Mouse (Mus musculus): ENCODE results near the gene Cdyl. TPM values are rescaled to one million over a fixed set of nuclear protein-coding genes. Genes with fewer than 3 reads are reported as not detected.
A peak's percentile ranks its signal among the peaks of the same experiment; 100 is the strongest.

Cdyl gene
- polyA plus RNA-seq, 2 experiments: 20.1 to 22.7 TPM

DNA sequence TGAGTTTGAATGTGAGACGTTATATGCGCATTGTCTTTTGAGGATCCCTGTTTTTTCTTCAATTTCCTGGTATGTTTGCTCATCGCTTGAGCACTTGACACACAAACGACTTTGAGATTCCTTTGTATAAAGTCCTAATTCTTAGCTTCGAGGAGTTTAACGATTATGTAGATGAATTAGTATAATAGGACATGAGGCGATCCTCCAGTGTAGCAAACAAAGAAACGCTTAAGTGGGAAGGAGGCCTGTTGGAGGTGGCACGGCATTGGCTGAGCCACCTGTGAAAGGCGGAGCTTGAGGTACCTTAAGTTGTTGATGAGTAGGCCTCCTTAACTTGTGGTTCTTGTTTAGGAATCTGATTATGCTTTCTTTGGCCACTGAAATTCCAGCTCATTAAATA, 79.8 kb downstream of the Cdyl start:
- peaks cover 11% of the 10 kb centered on the region for H3K4me1 ChIP-seq (ENCODE audit: control insufficient read depth, insufficient read depth, low read length)
- no peaks in the 10 kb centered on the region; the same call in 1 of the 2 replicates for H3K9me3 ChIP-seq (ENCODE audit: control insufficient read depth, low read length)
- TF ChIP-seq POLR2A (IDR thresholded peaks at IDR 0.05; ENCODE audit: borderline replicate concordance, extremely low read depth, insufficient read depth, insufficient read length): no peak
- WGBS: 28% methylated on average over 10 of the region's 10 CpGs
- ATAC-seq (ENCODE audit: low FRiP score, low read depth) (no peak), DNase-seq (ENCODE audit: low spot score) (no peak)
- H3K27ac ChIP-seq (replicated peaks; ENCODE audit: low read depth, low read length): no peak overlapping the region
- H3K36me3 ChIP-seq (ENCODE audit: control insufficient read depth, insufficient read depth, low read length): no peaks in the 10 kb centered on the region
- no peaks in the 10 kb centered on the region for H3K27me3 ChIP-seq (ENCODE audit: control insufficient read depth, insufficient read depth, low read length)
- H3K4me3 ChIP-seq (replicated peaks; ENCODE audit: low read length): no peak overlapping the region
- no peak overlapping the region for H3K9ac ChIP-seq (ENCODE audit: low read depth, low read length, severe bottlenecking)
- H3K4me2 ChIP-seq (replicated peaks; ENCODE audit: low read depth, low read length, severe bottlenecking): no peak overlapping the region

DNA sequence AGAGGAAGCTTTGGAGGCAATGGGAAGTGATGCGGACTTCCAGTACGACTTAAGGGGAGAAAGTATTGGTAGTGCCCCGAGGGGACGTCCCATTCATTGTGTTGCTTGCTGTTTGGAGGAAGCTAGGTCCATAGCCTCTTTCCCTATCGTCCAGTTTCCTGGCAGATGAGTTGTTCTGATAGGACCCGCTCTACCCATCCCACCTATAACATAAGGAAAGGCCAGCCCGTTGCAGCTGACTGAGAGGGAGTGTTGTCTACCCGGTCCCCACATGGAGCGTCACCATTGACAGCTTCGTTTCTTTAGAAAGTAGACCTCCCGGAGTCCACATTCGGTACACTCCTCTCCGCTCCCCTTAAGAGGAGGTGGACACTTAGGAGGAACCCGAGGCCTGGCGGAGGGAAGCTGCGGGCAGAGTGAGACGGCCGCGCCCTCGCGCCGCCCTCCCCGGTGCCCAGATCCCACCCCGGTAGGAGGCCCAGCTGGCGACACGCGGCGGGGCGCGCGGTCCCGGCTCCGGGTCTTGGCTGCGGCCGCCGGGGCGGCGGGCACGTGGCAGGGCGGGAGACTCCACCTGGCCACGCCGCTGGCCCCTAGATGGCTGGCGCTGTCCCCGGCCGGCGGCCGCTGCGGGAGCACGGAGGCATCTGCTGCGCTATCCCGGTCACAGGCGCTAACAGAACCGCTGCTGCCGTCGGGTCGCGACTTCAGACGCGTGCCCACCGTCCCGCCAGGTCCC, 80.8 kb downstream of the Cdyl start:
- Histone ChIP-seq H3K27me3 (ENCODE audit: control insufficient read depth, insufficient read depth, low read length) (no peaks in the 10 kb centered on the region), H3K9me3 (ENCODE audit: control insufficient read depth, low read length) (no peaks in the 10 kb centered on the region), H3K27ac (replicated peaks; ENCODE audit: low read depth, low read length) (peak overlapping the region; percentile 65), H3K4me2 (replicated peaks; ENCODE audit: low read depth, low read length, severe bottlenecking) (peak overlapping the region; percentile 49), H3K4me1 (ENCODE audit: control insufficient read depth, insufficient read depth, low read length) (peaks cover 11% of the 10 kb centered on the region), H3K9ac (ENCODE audit: low read depth, low read length, severe bottlenecking) (peak overlapping the region; percentile 53), H3K36me3 (ENCODE audit: control insufficient read depth, insufficient read depth, low read length) (no peaks in the 10 kb centered on the region), H3K4me3 (replicated peaks; ENCODE audit: low read length) (peak overlapping the region; percentile 94)
- TF ChIP-seq POLR2A (IDR thresholded peaks at IDR 0.05; ENCODE audit: borderline replicate concordance, extremely low read depth, insufficient read depth, insufficient read length): 0 out of 2 replicates have a peak, but pooled peaks have one; percentile 16
- peak; percentile 15 for DNase-seq (ENCODE audit: low spot score)
- 3% methylated on average over 28 of the region's 61 CpGs for WGBS
- peak; percentile 73 for ATAC-seq (ENCODE audit: low FRiP score, low read depth)

DNA sequence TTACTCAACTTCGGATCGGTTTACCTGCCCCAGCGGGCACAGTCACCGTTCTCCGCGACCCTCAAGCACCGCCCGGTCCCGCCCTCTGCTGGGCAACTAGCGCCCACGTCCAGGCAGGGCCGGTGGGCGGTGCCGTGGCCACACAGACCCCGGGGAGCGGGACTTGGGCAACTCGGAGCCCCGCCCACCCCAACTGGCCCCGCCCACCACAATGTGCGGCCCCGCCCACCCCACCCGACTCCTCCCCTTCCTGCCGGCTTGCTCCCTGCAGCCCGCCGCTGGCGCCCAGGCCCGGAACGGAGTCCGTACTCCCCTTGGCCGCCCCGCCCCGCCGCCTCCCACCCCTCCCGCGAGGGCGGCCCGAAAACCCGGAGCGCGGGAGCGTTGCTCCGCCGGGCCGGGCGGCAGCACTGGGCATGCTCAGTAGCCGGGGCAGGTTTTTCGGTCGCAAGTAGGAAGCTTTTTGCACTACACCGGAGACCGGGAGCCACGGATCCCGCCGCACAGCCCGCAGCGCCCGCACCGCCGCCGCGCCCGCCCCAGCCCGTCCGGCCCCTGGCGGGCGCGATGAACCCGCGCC, 81.5 kb downstream of the Cdyl start:
- Histone ChIP-seq H3K27me3 (ENCODE audit: control insufficient read depth, insufficient read depth, low read length) (no peaks in the 10 kb centered on the region), H3K4me3 (replicated peaks; ENCODE audit: low read length) (peak overlapping the region; percentile 94), H3K36me3 (ENCODE audit: control insufficient read depth, insufficient read depth, low read length) (no peaks in the 10 kb centered on the region), H3K9ac (ENCODE audit: low read depth, low read length, severe bottlenecking) (peak overlapping the region; percentile 95), H3K9me3 (ENCODE audit: control insufficient read depth, low read length) (0 out of 2 replicates have a peak, but pooled peaks cover 5% of the 10 kb centered on the region), H3K4me1 (ENCODE audit: control insufficient read depth, insufficient read depth, low read length) (peaks cover 11% of the 10 kb centered on the region), H3K27ac (replicated peaks; ENCODE audit: low read depth, low read length) (peak overlapping the region; percentile 94), H3K4me2 (replicated peaks; ENCODE audit: low read depth, low read length, severe bottlenecking) (peak overlapping the region; percentile 49)
- peak; percentile 93 for ATAC-seq (ENCODE audit: low FRiP score, low read depth)
- DNase-seq (ENCODE audit: low spot score): peak; percentile 88
- WGBS: under 1% methylated on average over 45 of the region's 68 CpGs
- TF ChIP-seq POLR2A (IDR thresholded peaks at IDR 0.05; ENCODE audit: borderline replicate concordance, extremely low read depth, insufficient read depth, insufficient read length): no peak

DNA sequence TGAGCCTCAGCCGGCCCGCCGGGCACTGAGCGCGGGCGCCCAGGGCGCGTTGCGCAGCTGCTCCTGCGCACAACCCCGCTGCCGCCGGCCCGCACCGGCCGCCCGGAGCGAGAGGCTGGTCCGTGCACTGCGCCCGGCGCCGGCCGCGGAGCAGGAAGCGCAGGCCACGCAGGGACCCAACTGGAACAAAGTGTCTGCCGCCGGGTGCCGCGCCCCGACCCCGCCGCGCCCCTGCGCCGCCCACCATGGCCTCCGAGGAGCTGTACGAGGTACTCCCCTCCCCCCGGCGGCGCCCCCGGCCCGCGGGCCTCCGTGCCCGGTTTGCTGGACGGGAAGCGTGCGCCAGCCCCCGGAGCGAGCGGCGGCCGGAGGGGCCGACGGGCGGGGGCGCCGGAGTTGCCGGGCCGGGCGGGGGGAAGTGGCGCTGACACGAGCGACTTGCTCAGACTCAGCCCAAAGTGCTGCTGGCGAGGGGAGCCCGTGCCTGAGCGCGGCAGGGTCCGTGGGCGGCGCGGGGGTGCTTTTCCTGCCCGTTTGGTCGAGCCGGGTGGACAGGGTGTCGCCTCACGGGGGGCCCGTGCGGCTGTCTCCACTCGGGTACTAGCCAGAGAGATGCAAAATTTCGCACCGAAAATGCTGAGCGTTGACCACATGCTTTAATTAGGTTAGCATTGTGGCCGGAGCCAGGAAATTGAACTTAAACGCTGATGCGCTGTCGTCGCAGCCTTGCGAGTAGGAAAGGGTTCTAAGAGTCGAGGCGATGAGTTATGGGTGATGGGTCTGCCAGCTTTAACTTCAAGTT, 82.2 kb downstream of the Cdyl start:
- Histone ChIP-seq H3K9ac (ENCODE audit: low read depth, low read length, severe bottlenecking) (peak overlapping the region; percentile 95), H3K9me3 (ENCODE audit: control insufficient read depth, low read length) (peaks cover 11% of the 10 kb centered on the region), H3K27me3 (ENCODE audit: control insufficient read depth, insufficient read depth, low read length) (no peaks in the 10 kb centered on the region), H3K4me1 (ENCODE audit: control insufficient read depth, insufficient read depth, low read length) (peaks cover 11% of the 10 kb centered on the region), H3K4me3 (replicated peaks; ENCODE audit: low read length) (peak overlapping the region; percentile 94), H3K27ac (replicated peaks; ENCODE audit: low read depth, low read length) (peak overlapping the region; percentile 94), H3K4me2 (replicated peaks; ENCODE audit: low read depth, low read length, severe bottlenecking) (peak overlapping the region; percentile 49), H3K36me3 (ENCODE audit: control insufficient read depth, insufficient read depth, low read length) (no peaks in the 10 kb centered on the region)
- ATAC-seq (ENCODE audit: low FRiP score, low read depth) (peak; percentile 62), DNase-seq (ENCODE audit: low spot score) (peak; percentile 17)
- TF ChIP-seq POLR2A (IDR thresholded peaks at IDR 0.05; ENCODE audit: borderline replicate concordance, extremely low read depth, insufficient read depth, insufficient read length): no peak
- under 1% methylated on average over 42 of the region's 93 CpGs for WGBS

DNA sequence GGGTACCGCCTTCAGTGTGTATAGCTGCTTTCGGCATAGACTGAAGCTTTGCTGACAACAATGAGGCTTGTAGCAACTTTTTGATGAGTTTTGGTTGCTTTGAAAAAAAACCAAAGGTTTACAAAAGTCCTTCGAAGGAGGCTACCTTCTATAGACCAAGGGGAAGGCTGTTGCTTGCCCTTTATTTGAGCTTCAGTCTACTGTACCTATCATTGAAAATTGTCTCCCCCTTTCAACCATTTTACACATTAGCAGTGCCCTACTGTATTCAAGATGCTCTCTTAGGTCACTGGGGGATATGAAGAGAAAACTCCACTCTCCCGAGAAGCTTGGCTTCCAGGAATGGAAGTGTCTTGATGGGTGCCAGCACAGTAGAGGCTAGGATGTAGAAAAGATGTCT, 83.1 kb downstream of the Cdyl start:
- no peaks in the 10 kb centered on the region for H3K36me3 ChIP-seq (ENCODE audit: control insufficient read depth, insufficient read depth, low read length)
- peaks cover 11% of the 10 kb centered on the region for H3K4me1 ChIP-seq (ENCODE audit: control insufficient read depth, insufficient read depth, low read length)
- DNase-seq (ENCODE audit: low spot score): no peak
- no peak for TF ChIP-seq POLR2A (IDR thresholded peaks at IDR 0.05; ENCODE audit: borderline replicate concordance, extremely low read depth, insufficient read depth, insufficient read length)
- peaks cover 18% of the 10 kb centered on the region for H3K9me3 ChIP-seq (ENCODE audit: control insufficient read depth, low read length)
- no peak for ATAC-seq (ENCODE audit: low FRiP score, low read depth)
- H3K4me2 ChIP-seq (replicated peaks; ENCODE audit: low read depth, low read length, severe bottlenecking): peak overlapping the region; percentile 49
- WGBS: 41% methylated on average over 4 of the region's 4 CpGs
- H3K9ac ChIP-seq (ENCODE audit: low read depth, low read length, severe bottlenecking): peak overlapping the region; percentile 95
- no peaks in the 10 kb centered on the region for H3K27me3 ChIP-seq (ENCODE audit: control insufficient read depth, insufficient read depth, low read length)
- H3K27ac ChIP-seq (replicated peaks; ENCODE audit: low read depth, low read length): no peak overlapping the region
- peak overlapping the region; percentile 94 for H3K4me3 ChIP-seq (replicated peaks; ENCODE audit: low read length)

Measured in limb, embryonic 14.5 days (tissue).